Comparison of ENCODE assay signal across 8 mouse cellular contexts in genomic region chr11:114745134-114745533, GRCm38 (mm10). TPM values are rescaled to one million over a fixed set of nuclear protein-coding genes. Genes with fewer than 3 reads are reported as not detected.
A peak's percentile ranks its signal among the peaks of the same experiment; 100 is the strongest.
DNase-seq lines count a peak whose midpoint lies in the region; ATAC-seq and TF ChIP-seq lines count a peak whose summit lies in the region.

No protein-coding gene starts in this region.

- peaks cover 31% of the 10 kb centered on the region for H3K27me3 ChIP-seq in midbrain, embryonic 10.5 days (ENCODE audit: low read depth, poor library complexity, severe bottlenecking)

- no peak overlapping the region for H3K27ac ChIP-seq in cortical plate, adult 2 months (ENCODE audit: insufficient read depth, low read length)
- peak overlapping the region; percentile 69 for H3K27ac ChIP-seq in midbrain, embryonic 10.5 days (replicated peaks)

- 2% methylated on average over 12 of the region's 12 CpGs for WGBS in midbrain, embryonic 10.5 days

- TF ChIP-seq POLR2A in cortical plate, adult 2 months (IDR thresholded peaks at IDR 0.05; ENCODE audit: extremely low read depth, insufficient read depth, low read length): no peak

- peak; percentile 96 for TF ChIP-seq CTCF in cortical plate, adult 2 months (IDR thresholded peaks at IDR 0.05; ENCODE audit: extremely low read depth, insufficient read depth, low read length)

- ATAC-seq in inflammation-experienced regulatory T-cells, adult 6 months: peak; percentile 50

- H3K4me1 ChIP-seq in cortical plate, adult 2 months (ENCODE audit: control insufficient read depth, insufficient read depth, low read length): no peaks in the 10 kb centered on the region
- peaks cover 28% of the 10 kb centered on the region for H3K4me1 ChIP-seq in midbrain, embryonic 10.5 days

- DNase-seq in adrenal gland, adult (ENCODE audit: inconsistent age in 2 of 2, low spot score in 1 of 2): peak; percentile 84 to 96
- peak; percentile 98 for DNase-seq in gastrocnemius, postnatal 10 days
- DNase-seq in left cerebral cortex, adult 9 months (ENCODE audit: low spot score in 2 of 2): peak; percentile 49 to 92
- DNase-seq in midbrain, embryonic 10.5 days (ENCODE audit: low spot score): peak; percentile 93
- DNase-seq in right cerebral cortex, postnatal 36 days (ENCODE audit: low spot score in 2 of 2): peak; percentile 73 to 78
- DNase-seq in yolk sac, embryonic 10.5 days (ENCODE audit: low spot score): peak; percentile 66

- no peaks in the 10 kb centered on the region for H3K36me3 ChIP-seq in midbrain, embryonic 10.5 days

- no peaks in the 10 kb centered on the region for H3K9me3 ChIP-seq in midbrain, embryonic 10.5 days (replicated peaks)

- H3K4me3 ChIP-seq in cortical plate, adult 2 months (ENCODE audit: insufficient read depth, low read length): no peak overlapping the region
- peak overlapping the region; percentile 22; the same call in 1 of the 2 replicates for H3K4me3 ChIP-seq in midbrain, embryonic 10.5 days

RNA-seq across cellular contexts. Expression of gene Dnaic2, which starts 17.9 kb away (rescaled TPM):
- polyA plus RNA-seq in cortical plate, adult 2 months (2012; rRNA removed): 2.0 and 2.9 TPM in 2 replicates
- 1 to 10 TPM; 1.0 to 1.1 TPM for total RNA-seq in gastrocnemius, postnatal 10 days (2021)
- polyA plus RNA-seq in inflammation-experienced regulatory T-cells, adult 6 months (2017; shearing (Covaris generic)): not detected
- 2.1 and 2.2 TPM in 2 replicates for polyA plus RNA-seq in midbrain, embryonic 10.5 days (2016; fragmentation: Nextera tagmentation; extraction: Ambion mirVana)

RNA-seq across cellular contexts. Expression of gene Kif19a, which starts 20.1 kb away (rescaled TPM):
- polyA plus RNA-seq in cortical plate, adult 2 months (2012; rRNA removed): 4.8 and 5.5 TPM in 2 replicates
- total RNA-seq in gastrocnemius, postnatal 10 days (2021): 1 to 10 TPM; 3.2 to 4.2 TPM
- polyA plus RNA-seq in inflammation-experienced regulatory T-cells, adult 6 months (2017; shearing (Covaris generic)): under 1 TPM in 1 of 3 experiments, not detected in 2; 0.33 TPM
- polyA plus RNA-seq in midbrain, embryonic 10.5 days (2016; fragmentation: Nextera tagmentation; extraction: Ambion mirVana): 1.1 and 1.7 TPM in 2 replicates

RNA-seq across cellular contexts. Expression of gene Btbd17, which starts 50.6 kb away (rescaled TPM):
- 50.7 and 56.1 TPM in 2 replicates for polyA plus RNA-seq in cortical plate, adult 2 months (2012; rRNA removed)
- 1 to 10 TPM; 2.2 to 2.5 TPM for total RNA-seq in gastrocnemius, postnatal 10 days (2021)
- not detected for polyA plus RNA-seq in inflammation-experienced regulatory T-cells, adult 6 months (2017; shearing (Covaris generic))
- polyA plus RNA-seq in midbrain, embryonic 10.5 days (2016; fragmentation: Nextera tagmentation; extraction: Ambion mirVana): 57.3 and 69.1 TPM in 2 replicates

RNA-seq across cellular contexts. Expression of gene Gpr142, which starts 53.6 kb away (rescaled TPM):
- polyA plus RNA-seq in cortical plate, adult 2 months (2012; rRNA removed): not detected in 2 replicates
- not detected for total RNA-seq in gastrocnemius, postnatal 10 days (2021)
- not detected for polyA plus RNA-seq in inflammation-experienced regulatory T-cells, adult 6 months (2017; shearing (Covaris generic))
- 0.27 and 0.36 TPM in 2 replicates for polyA plus RNA-seq in midbrain, embryonic 10.5 days (2016; fragmentation: Nextera tagmentation; extraction: Ambion mirVana)

Comparison
In these comparisons a context has a peak if more than half of its experiments do, and no peak if none do; other contexts are left out.
1. RNA of gene Btbd17, which starts 50.6 kb away (polyA plus RNA-seq): 57.3 to 69.1 TPM in midbrain, embryonic 10.5 days and 50.7 to 56.1 TPM in cortical plate, adult 2 months; not detected in inflammation-experienced regulatory T-cells, adult 6 months; every median in the first group is over 10 times any median in the second.
2. Peak in every context shown above with its lines, with median percentiles within 50 percentile points of each other: DNase-seq.